Mouse (Mus musculus): ENCODE measurements at regions not wholly inside any gene's neighbourhood (a gene's known extent, or its start where the extent isn't known, plus 50 kb on each side); places are given as distances from the start of the nearest gene placed in this dataset.
"Not testable (repeated sequence)": the region's sequence is repeated elsewhere in the genome, so short reads cannot be mapped to it uniquely, and the experiment has no call there.

DNA sequence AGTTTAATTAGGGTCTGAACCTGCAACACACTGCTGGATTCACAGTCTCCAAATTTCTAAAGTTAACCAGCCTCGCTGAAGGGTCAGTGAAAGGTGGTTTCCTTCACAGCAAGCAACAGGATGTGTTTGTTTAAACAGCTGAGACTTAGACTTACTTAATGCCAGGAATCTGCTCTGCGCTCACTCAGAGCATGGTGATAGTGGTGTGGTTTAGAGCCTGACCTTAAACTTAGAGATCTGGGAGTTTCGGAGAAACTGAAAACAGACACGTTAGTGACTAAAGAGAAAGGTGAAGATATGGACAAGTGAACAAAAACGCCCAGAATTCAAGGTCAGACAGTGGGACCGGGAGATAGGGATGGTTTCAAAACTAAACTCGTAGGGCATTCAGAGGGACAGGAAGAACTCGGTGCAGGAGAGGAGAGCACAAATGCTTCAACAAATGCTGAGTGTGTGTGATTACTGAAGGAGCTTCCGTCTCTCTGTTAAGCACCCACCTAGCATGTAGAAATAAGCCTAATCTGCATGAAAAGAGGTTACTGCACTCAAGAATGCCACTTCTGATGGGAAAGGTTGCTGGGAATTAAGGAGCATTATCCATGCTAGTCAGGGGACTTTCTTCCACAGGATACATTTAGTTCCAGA lies 97.2 kb upstream of the Ifngr1 start:
- no peak for DNase-seq (ENCODE audit: low read depth, low spot score)

DNA sequence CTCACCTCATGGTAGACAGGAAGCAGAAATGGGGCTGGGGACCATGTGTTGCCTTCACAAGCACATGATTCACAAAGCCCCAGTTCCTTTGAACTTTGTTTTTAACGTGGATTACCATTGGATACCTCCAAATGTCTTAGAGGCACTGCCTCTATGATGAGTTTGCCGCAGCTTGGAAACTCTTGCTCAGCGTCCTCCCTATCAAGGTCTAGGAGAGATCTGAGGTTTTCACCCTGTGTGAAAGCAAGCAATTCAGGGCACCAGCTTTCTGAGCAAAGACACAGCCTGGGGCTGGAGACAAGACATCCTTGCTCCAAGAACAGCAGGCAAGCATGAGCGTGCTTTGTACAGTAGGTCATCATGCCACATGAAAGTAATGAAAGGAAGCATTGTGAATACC lies 93.6 kb upstream of the Ifngr1 start:
- no peak for DNase-seq (ENCODE audit: low read depth, low spot score)

DNA sequence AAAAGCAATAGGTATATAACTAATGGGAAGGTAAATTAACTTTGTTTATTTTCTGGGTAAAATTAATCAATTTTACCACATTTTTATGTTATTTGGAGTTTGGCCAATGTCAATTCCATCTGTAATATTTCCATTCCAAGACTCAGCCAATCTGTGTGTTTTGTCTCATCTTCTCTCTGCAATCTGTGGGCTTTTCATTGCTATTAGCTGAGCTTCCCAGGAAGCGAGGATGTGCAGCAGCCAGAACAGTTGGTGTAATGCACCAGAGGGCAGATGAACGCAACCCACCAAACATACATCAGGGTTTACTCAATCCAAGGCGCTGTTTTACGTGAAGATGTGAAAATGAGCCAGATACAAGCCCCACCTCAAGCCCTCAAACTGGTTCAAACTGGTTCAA lies 88.9 kb upstream of the Ifngr1 start:
- DNase-seq (ENCODE audit: low read depth, low spot score) = no peak

DNA sequence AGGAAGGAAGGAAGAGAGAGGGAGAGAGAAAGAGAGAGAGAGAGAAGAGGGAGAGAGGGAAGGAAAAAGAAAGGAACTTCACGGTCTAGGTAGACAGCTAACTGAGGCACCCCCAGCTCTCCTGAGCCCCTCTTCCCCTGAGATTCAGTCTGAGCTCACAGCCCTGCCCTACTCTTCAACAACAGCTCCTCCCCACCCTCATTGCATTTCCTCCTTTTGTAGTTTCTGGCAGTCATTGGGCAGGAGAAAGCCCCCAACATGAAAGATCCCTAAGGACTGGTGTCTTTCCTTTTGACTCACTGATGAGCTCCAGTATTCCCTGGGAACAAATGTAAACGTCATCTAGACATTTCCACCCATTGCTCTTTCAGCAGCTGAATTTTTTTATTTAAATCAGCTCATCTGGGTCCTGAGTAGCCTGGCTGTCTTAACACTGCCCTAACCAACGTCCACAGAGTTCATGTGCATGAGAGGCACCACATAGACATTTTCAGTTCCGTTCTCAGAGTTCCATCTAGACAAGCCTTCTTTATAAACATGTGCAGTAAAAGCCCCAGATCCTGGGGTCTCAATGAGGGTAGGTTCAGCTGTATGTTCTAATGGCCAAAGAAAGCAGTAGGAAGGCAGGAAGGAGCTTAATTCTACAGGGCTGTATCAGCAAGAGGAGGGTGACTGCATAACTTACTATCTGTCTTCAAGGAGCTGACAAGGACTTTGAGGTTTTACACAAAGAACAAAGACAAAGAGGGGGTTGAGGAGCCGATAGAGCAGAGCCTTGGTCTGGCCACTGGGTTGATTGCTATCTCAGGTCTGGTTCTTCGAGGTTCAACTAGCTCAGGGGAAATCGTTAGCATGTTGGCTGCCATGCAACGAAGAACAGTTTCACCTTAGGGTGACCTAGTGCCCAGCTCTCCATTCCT lies 87.6 kb upstream of the Ifngr1 start:
- no peak for DNase-seq (ENCODE audit: low read depth, low spot score)

DNA sequence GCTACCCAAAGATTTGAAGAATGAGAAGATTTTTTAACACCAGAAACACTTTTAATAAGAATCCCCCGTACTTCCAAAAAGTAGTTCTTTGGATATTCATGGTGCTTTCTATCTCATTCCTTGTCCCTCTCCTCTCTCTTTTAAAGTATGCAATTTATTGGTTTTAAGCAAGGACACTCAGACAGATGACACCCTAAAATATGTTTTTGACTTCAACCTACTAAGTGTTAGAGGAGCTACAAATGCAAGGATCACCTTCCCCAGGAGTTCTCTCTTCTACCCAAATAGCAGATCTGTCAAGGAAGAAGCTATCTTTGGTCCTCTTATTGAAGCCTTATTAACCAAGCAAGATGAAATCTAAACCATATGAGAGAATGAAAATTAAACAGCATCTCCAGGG lies 86.6 kb upstream of the Ifngr1 start:
- DNase-seq (ENCODE audit: low read depth, low spot score) = no peak

- no peak for DNase-seq (ENCODE audit: low read depth, low spot score)
Observed at GRCm38 (mm10) chr10:19505979-19506378, 85.8 kb upstream of the Ifngr1 start.

DNA sequence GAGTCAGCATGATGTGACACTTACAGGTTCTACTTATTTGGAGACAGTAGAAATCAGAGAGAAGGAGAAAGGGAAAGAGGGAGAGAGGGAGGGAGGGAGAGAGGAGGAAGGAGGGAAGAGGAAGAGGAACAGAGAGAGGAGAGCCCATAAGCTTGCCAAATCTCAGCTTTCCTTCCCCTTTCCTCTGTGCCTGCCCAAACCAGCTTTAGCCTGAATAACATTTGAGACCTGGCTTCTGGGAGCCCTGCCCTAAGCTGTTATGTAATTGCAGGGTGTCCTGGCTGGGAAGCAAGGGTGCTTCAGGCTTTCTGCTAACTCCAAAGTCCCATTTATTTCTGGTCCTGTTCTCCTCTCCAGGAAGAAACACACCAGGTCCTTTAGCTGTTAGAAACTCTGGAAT lies 85.3 kb upstream of the Ifngr1 start:
- no peak for DNase-seq (ENCODE audit: low read depth, low spot score)

DNA sequence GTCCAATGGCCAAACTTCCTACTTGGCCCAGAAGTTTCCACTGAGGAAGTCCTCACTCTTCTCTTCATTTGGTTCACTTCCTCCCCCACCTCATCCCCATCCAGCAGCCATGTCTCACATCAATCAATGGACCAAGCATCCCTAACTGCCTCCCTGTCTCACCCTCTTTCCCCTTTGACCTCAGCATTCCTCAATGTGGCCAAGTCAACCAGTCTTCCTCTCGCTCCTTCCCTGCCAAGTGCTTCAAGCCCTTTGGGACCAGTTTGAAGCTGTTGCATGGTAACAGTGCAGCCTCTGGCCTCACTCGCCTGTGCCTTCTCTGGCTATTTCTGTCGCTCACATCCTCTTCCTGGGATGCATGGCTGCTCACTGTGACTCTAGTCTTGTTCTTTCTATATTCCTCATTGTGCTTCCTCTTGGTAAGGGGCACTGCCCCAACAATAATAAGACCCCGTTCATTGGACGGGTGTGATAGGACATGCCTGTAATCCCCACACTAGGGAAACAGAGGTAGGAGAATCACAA lies 83.5 kb upstream of the Ifngr1 start:
- DNase-seq (ENCODE audit: low read depth, low spot score) = no peak

- DNase-seq (ENCODE audit: low read depth, low spot score) = no peak
Observed at GRCm38 (mm10) chr10:19510047-19510446, 81.7 kb upstream of the Ifngr1 start.

DNA sequence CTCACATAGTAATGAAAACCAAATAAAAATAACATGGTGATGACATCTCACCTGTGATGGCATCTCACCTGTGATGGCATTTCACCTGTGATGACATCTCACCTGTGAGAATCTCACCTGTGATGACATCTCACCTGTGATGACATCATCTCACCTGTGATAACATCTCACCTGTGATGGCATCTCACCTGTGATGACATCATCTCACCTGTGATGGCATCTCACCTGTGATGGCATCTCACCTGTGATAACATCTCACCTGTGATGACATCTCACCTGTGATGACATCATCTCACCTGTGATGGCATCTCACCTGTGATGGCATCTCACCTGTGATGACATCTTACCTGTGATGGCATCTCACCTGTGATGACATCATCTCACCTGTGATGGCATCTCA lies 77.4 kb upstream of the Ifngr1 start:
- DNase-seq (ENCODE audit: low read depth, low spot score) = not testable (repeated sequence)

GRCm38 (mm10) chr10:19514837-19515236 lies 76.9 kb upstream of the Ifngr1 start:
- no peak for DNase-seq (ENCODE audit: low read depth, low spot score)

GRCm38 (mm10) chr10:19516011-19516410 lies 75.7 kb upstream of the Ifngr1 start:
- no peak for DNase-seq (ENCODE audit: low read depth, low spot score)

DNA sequence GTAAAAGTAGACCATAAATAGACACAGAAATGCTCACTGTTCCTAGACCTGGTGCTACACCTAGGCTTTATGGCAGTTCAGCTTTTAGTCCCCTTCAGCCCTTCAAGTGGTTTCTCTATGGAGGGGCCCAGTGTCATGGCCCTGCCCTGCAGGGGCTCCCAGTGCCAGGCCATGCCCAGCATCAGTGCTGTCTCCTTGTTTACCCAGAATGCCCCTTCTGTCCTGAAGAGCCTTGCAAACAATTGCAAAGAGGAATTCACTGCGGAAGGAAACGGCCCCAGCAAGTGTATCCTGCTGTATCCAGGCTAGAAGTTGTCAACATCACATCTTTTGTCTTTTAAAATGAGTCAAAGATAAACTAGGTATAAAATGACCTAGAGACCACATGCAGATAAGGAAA lies 74.7 kb upstream of the Ifngr1 start:
- no peak for DNase-seq (ENCODE audit: low read depth, low spot score)

DNA sequence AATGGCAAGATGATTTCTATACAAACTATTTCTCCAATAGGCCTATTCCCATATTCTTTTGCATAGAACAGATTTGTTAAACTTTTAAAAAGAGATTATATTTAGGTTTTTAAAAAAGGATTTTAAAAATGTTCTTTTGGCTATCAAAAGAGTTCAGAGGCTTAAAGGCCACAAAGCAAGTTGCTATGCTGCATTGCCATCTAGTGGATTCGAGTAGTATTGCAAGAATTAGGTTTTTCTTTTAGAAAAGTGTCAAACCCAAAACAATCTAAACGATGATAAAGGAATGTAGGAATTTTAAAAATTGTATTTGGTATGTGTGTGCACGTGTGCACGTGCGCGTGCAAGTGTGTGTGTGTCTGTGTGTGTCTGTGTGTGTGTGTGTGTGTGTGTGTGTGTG lies 73.0 kb upstream of the Ifngr1 start:
- no peak for DNase-seq (ENCODE audit: low read depth, low spot score)

DNA sequence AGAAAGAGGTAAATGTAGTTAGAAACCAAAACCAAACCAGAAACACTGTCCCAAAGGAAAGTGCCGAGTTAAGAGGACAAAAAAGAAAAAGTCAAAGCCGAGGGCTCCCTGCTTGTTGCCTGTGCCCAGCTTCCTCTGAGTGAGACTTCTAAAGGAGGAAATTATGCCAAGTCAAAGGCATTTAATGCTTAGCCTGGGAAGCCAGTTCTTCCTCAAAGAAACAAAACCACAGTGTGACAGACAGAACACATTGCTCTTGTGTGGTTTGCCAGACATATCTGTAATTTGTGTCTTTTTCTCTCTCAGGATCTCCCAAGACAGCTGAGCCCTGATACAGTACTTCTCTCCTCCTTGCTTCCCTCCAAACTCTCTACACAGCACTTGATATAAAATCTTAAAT lies 69.6 kb upstream of the Ifngr1 start:
- no peak for DNase-seq (ENCODE audit: low read depth, low spot score)

- DNase-seq (ENCODE audit: low read depth, low spot score) = no peak
Observed at GRCm38 (mm10) chr10:19525939-19526338, 65.8 kb upstream of the Ifngr1 start.

- no peak for DNase-seq (ENCODE audit: low read depth, low spot score)
Observed at GRCm38 (mm10) chr10:19526353-19526752, 65.4 kb upstream of the Ifngr1 start.

DNA sequence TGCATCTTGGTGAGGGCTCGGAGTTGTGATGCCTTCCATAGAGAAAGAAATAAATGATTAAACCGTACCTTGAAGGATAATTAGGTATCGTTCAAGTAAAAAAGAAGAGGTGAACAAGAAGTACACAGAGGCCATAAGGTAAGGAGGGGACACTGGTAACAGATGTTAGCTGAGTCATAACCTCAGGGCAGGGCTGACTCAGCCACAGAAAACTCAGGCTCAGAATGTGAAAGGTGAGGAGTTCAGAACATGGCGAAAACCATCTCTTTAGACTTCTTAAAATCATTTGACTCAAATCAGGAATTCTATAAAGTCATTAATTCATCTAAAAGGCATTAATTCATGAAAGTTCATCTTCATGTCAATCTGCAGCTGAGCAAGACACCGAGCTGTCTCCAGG lies 62.1 kb upstream of the Ifngr1 start:
- DNase-seq (ENCODE audit: low read depth, low spot score) = no peak

DNA sequence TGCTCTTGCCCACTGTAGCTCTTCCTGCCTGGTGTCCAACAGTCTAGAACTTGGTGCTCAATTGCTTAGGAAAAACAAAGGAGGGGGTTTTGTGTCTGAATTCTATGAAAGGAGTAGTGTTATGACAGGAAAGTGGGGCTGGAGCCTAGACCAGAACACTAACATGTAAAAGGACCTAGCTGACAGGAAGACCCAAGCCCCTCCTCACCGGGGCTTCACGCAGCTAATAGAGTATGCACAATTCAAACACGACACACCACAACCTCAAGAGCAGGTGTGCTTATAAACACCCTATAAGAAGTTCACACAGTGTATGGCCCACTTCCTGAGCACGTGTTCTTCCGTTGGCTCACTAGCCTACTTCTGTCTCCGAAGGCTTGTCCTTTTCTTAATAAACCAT lies 61.7 kb upstream of the Ifngr1 start:
- no peak for DNase-seq (ENCODE audit: low read depth, low spot score)

- DNase-seq (ENCODE audit: low read depth, low spot score) = no peak
Observed at GRCm38 (mm10) chr10:19531452-19531851, 60.3 kb upstream of the Ifngr1 start.

GRCm38 (mm10) chr10:19532790-19533189 lies 59.0 kb upstream of the Ifngr1 start:
- DNase-seq (ENCODE audit: low read depth, low spot score) = no peak

GRCm38 (mm10) chr10:19533846-19534245 lies 57.9 kb upstream of the Ifngr1 start:
- DNase-seq (ENCODE audit: low read depth, low spot score) = no peak
